19 mouse cellular contexts compared by ENCODE assay signal in genomic region chr7:123129061-123129460, GRCm38 (mm10).
"Had no signal": no experiment of that assay in that cellular context is flagged by ENCODE, and none has a peak within 500 bp of the region (broad histone marks: within the 10 kb centered on the region; RNA-seq: fewer than 3 reads in every experiment).

No protein-coding gene starts in this region.

- H3K4me3 ChIP-seq: lung, embryonic 15.5 days; midbrain, embryonic 10.5 days; midbrain, embryonic 12.5 days; myocyte; neural tube, embryonic 13.5 days; neural tube, embryonic 15.5 days had no signal

- H3K27ac ChIP-seq: lung, embryonic 15.5 days; midbrain, embryonic 10.5 days; midbrain, embryonic 12.5 days; neural tube, embryonic 13.5 days; neural tube, embryonic 15.5 days had no signal

- DNase-seq: liver, postnatal 0 days; lung, adult 2 months; lung, postnatal 14 days; lung, postnatal 36 days; midbrain, embryonic 14.5 days; retina, postnatal 1 day; right cerebral cortex, adult 18-20 months; right cerebral cortex, postnatal 25 days; right cerebral cortex, postnatal 4 days; spleen, adult 18-20 months; thymus, adult 18-20 months; thymus, postnatal 14 days; thymus, postnatal 36 days had no signal
